Mouse (Mus musculus): ENCODE data around the gene Eno3. TPM values are rescaled to one million over a fixed set of nuclear protein-coding genes. Genes with fewer than 3 reads are reported as not detected.

The Eno3 gene
- total and polyA plus RNA-seq, 3 experiments, result 1,222 to 1,659 (median 1,523) TPM

- Histone ChIP-seq H3K4me1 (ENCODE audit: control insufficient read depth, insufficient read depth, low read length) (peaks cover 1% of the 10 kb centered on the region), H3K4me3 (no peak overlapping the region), H3K36me3 (ENCODE audit: control insufficient read depth, insufficient read depth, low read length) (no peaks in the 10 kb centered on the region), H3K27me3 (ENCODE audit: control insufficient read depth, insufficient read depth, low read length) (no peaks in the 10 kb centered on the region), H3K9ac (ENCODE audit: low read depth, low read length) (no peak overlapping the region), H3K79me2 (replicated peaks; ENCODE audit: control insufficient read depth, insufficient read depth, low read length) (no peaks in the 10 kb centered on the region), H3K27ac (no peak overlapping the region)
- TF ChIP-seq EP300 (IDR thresholded peaks at IDR 0.05; ENCODE audit: insufficient read depth, low read depth, low read length), result no peak
- TF ChIP-seq POLR2A (IDR thresholded peaks at IDR 0.05; ENCODE audit: insufficient read depth, low read depth, low read length), result no peak
- no peak for TF ChIP-seq CTCF (IDR thresholded peaks at IDR 0.05)
- intact Hi-C loops (cut with DNase I), result no loop called here
- no peak for DNase-seq
- WGBS, result 79% methylated on average over 12 of the region's 12 CpGs
These were observed 24.2 kb downstream of the Eno3 start for GRCm38 (mm10) chr11:70681170-70681569.

DNA sequence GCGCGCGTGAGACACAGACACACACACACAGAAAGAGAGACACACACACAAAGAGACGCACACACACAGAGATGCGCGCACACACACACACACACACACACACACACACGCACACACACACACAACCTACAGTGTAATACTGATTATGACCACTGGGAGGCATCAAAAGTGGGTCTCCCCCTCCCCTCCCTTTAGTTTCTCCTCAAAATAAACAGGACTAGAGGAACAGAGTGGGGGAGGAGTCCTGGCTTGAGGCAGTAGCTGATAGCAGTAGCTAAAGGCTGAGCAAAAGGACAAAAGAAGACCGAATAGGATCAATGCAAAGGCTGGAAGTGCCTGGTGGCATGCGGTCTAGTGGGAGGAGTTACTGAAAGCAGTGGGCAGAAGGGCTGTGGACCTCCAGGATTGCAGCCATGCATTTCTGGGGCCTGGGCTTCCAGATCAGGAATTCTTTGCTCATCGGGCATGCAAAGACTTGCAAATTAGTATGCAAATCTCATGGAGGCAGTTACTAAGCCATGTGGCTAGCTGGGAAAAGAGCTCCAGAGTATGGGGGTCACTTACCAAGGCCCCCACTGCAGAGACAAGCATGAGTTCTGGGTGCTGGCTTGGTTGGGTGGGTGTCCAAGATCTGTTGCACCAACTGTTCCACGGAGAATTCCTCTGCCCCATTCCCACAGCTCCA lies 25.0 kb downstream of the Eno3 start:
- TF ChIP-seq CTCF (IDR thresholded peaks at IDR 0.05) (peak; percentile 50), EP300 (IDR thresholded peaks at IDR 0.05; ENCODE audit: insufficient read depth, low read depth, low read length) (no peak)
- H3K4me3 ChIP-seq, result no peak overlapping the region
- DNase-seq, result no peak
- 51% methylated on average over 11 of the region's 11 CpGs for WGBS
- H3K9ac ChIP-seq (ENCODE audit: low read depth, low read length), result no peak overlapping the region
- H3K4me1 ChIP-seq (ENCODE audit: control insufficient read depth, insufficient read depth, low read length), result peaks cover 1% of the 10 kb centered on the region
- H3K27me3 ChIP-seq (ENCODE audit: control insufficient read depth, insufficient read depth, low read length), result no peaks in the 10 kb centered on the region
- no peak overlapping the region for H3K27ac ChIP-seq
- no peaks in the 10 kb centered on the region for H3K79me2 ChIP-seq (replicated peaks; ENCODE audit: control insufficient read depth, insufficient read depth, low read length)
- no peaks in the 10 kb centered on the region for H3K36me3 ChIP-seq (ENCODE audit: control insufficient read depth, insufficient read depth, low read length)
- intact Hi-C loops (cut with DNase I), result no loop called here

DNA sequence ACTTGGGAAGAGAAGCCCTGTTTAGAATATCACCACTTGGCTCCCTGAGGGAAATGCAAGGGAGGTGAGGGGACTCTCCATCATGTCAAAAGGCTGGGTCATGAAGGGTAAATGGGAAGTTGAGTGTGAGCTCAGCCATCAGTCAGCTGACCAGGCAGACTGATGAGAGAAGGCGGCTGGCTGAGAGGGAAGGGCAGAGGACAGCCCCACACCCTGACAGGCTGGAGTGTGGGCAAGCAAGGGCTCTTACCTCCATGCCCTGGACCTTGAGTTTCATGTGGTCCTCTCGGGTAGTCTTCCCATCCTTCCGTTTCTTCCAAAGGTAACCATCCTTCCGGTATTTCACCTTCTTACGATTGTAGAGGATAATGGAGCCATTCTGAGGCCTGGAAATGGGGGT lies 26.6 kb downstream of the Eno3 start:
- Histone ChIP-seq H3K27ac (no peak overlapping the region), H3K4me1 (ENCODE audit: control insufficient read depth, insufficient read depth, low read length) (peaks cover 6% of the 10 kb centered on the region), H3K9ac (ENCODE audit: low read depth, low read length) (no peak overlapping the region), H3K79me2 (replicated peaks; ENCODE audit: control insufficient read depth, insufficient read depth, low read length) (no peaks in the 10 kb centered on the region), H3K4me3 (no peak overlapping the region), H3K27me3 (ENCODE audit: control insufficient read depth, insufficient read depth, low read length) (no peaks in the 10 kb centered on the region), H3K36me3 (ENCODE audit: control insufficient read depth, insufficient read depth, low read length) (no peaks in the 10 kb centered on the region)
- no peak for DNase-seq
- TF ChIP-seq POLR2A (IDR thresholded peaks at IDR 0.05; ENCODE audit: insufficient read depth, low read depth, low read length) (no peak), EP300 (IDR thresholded peaks at IDR 0.05; ENCODE audit: insufficient read depth, low read depth, low read length) (no peak), CTCF (IDR thresholded peaks at IDR 0.05) (no peak)
- intact Hi-C loops (cut with DNase I), result no loop called here
- 80% methylated on average over 5 of the region's 5 CpGs for WGBS

DNA sequence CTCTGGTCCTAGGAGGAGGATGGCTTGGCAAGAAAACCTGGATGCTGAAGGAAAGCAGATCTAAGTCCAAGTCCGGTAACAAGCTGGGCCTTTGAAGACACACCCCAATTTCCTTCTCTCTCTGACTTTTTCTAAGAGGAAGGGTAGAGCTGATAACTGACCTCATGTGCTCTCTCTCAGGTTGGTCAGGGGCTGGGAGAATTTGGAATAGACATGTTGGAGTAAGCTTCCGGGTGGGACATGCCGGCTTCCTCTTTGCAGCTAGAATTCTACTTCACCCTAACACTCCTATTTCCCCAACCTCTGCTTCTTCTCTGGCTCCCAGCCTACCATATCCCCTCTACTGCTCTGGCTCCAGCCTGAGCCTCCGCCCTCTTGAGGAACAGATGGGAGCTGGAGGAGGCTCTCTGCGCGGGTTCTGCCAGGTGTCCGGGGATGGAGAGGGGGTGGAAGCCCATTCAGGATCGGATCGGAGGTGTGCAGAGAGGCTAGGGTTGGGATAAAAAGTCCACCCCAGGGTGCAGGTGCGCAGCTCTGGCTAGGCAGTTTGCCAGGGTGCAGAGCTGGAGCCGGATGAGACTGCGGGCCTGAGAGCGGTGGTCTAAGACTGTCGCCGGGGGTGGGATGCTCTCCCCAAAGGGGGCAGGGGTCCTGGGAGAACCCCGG lies 30.0 kb downstream of the Eno3 start:
- intact Hi-C loops (cut with DNase I), result loop anchor here (1.0 to 5.0 kb wide), 3 partner anchors 17 to 70 kb away; partner anchors contain the start of genes Rnf167 and Slc25a11
- TF ChIP-seq EP300 (IDR thresholded peaks at IDR 0.05; ENCODE audit: insufficient read depth, low read depth, low read length), result no peak
- TF ChIP-seq CTCF (IDR thresholded peaks at IDR 0.05), result no peak
- TF ChIP-seq POLR2A (IDR thresholded peaks at IDR 0.05; ENCODE audit: insufficient read depth, low read depth, low read length), result no peak
- Histone ChIP-seq H3K36me3 (ENCODE audit: control insufficient read depth, insufficient read depth, low read length) (no peaks in the 10 kb centered on the region; the same call in 1 of the 2 replicates), H3K27me3 (ENCODE audit: control insufficient read depth, insufficient read depth, low read length) (no peaks in the 10 kb centered on the region), H3K4me1 (ENCODE audit: control insufficient read depth, insufficient read depth, low read length) (peaks cover 5% of the 10 kb centered on the region), H3K27ac (peak overlapping the region; percentile 98), H3K4me3 (peak overlapping the region; percentile 84), H3K9ac (ENCODE audit: low read depth, low read length) (peak overlapping the region; percentile 93), H3K79me2 (replicated peaks; ENCODE audit: control insufficient read depth, insufficient read depth, low read length) (no peaks in the 10 kb centered on the region)
- DNase-seq, result peak in 1 of 2 experiments; percentile 60
- 3% methylated on average over 16 of the region's 16 CpGs for WGBS

- no peaks in the 10 kb centered on the region for H3K27me3 ChIP-seq (ENCODE audit: control insufficient read depth, insufficient read depth, low read length)
- peak within 1 kb of the TSS; percentile 84 for H3K4me3 ChIP-seq
- H3K27ac ChIP-seq, result peak within 1 kb of the TSS; percentile 98
- no peaks in the 10 kb centered on the region for H3K79me2 ChIP-seq (replicated peaks; ENCODE audit: control insufficient read depth, insufficient read depth, low read length)
- DNase-seq, result peak; percentile 94 to 96
- H3K36me3 ChIP-seq (ENCODE audit: control insufficient read depth, insufficient read depth, low read length), result no peaks in the 10 kb centered on the region; the same call in 1 of the 2 replicates
- intact Hi-C loops (cut with DNase I), result loop anchor here (1.0 to 5.0 kb wide), 4 partner anchors 13 to 70 kb away; partner anchors contain the start of genes Inca1, Kif1c, Rnf167 and Slc25a11
- WGBS, result 1% methylated on average over 55 of the region's 55 CpGs
- no peak for TF ChIP-seq EP300 (IDR thresholded peaks at IDR 0.05; ENCODE audit: insufficient read depth, low read depth, low read length)
- TF ChIP-seq POLR2A (IDR thresholded peaks at IDR 0.05; ENCODE audit: insufficient read depth, low read depth, low read length), result peak; percentile 90
- TF ChIP-seq CTCF (IDR thresholded peaks at IDR 0.05), result peak; percentile 79
- H3K9ac ChIP-seq (ENCODE audit: low read depth, low read length), result peak within 1 kb of the TSS; percentile 93
- H3K4me1 ChIP-seq (ENCODE audit: control insufficient read depth, insufficient read depth, low read length), result peaks cover 4% of the 10 kb centered on the region
These were observed 30.7 kb downstream of the Eno3 start, which contains the start of gene Camta2 for GRCm38 (mm10) chr11:70687601-70688199. Camta2 (minus strand) TSS chr11:70688105.
